Mouse (Mus musculus): Measurements from ENCODE around the gene Elk1. TPM values are rescaled to one million over a fixed set of nuclear protein-coding genes. Genes with fewer than 3 reads are reported as not detected.
A peak's percentile ranks its signal among the peaks of the same experiment; 100 is the strongest.

Gene Elk1
- polyA plus RNA-seq, 1 experiment from 2014 or later, result 23.4 TPM

GRCm38 (mm10) chrX:20920249-20920843 is 30.1 kb downstream of the Elk1 start:
- Histone ChIP-seq H3K9me3 (no peaks in the 10 kb centered on the region), H3K4me2 (replicated peaks) (peak overlapping the region; percentile 60), H3K4me1 (peaks cover 10% of the 10 kb centered on the region; the same call in 1 of the 2 replicates), H3K27ac (replicated peaks) (peak overlapping the region; percentile 79), H3K36me3 (no peaks in the 10 kb centered on the region), H3K4me3 (peak overlapping the region; percentile 64), H3K27me3 (no peaks in the 10 kb centered on the region), H3K9ac (replicated peaks) (peak overlapping the region; percentile 59)
- ATAC-seq (replicated peaks), result peak; percentile 65
- WGBS, result 17% methylated on average over 49 of the region's 49 CpGs

GRCm38 (mm10) chrX:20915075-20915474 is 35.3 kb downstream of the Elk1 start:
- no peak for ATAC-seq (replicated peaks)
- H3K36me3 ChIP-seq, result no peaks in the 10 kb centered on the region
- no peak overlapping the region for H3K4me2 ChIP-seq (replicated peaks)

GRCm38 (mm10) chrX:20913726-20914125 is 36.7 kb downstream of the Elk1 start:
- no peaks in the 10 kb centered on the region for H3K9me3 ChIP-seq
- 0 out of 2 replicates have a peak, but pooled peaks cover 2% of the 10 kb centered on the region for H3K36me3 ChIP-seq
- H3K4me3 ChIP-seq, result no peak overlapping the region
- H3K4me2 ChIP-seq (replicated peaks), result no peak overlapping the region
- no peak overlapping the region for H3K9ac ChIP-seq (replicated peaks)
- no peak overlapping the region for H3K27ac ChIP-seq (replicated peaks)
- H3K27me3 ChIP-seq, result no peaks in the 10 kb centered on the region
- 82% methylated on average over 6 of the region's 6 CpGs for WGBS
- ATAC-seq (replicated peaks), result no peak
- 0 out of 2 replicates have a peak, but pooled peaks cover 2% of the 10 kb centered on the region for H3K4me1 ChIP-seq

More at GRCm38 (mm10) chrX:20915075-20915474, 35.3 kb downstream of the Elk1 start:
- no peak overlapping the region for H3K27ac ChIP-seq (replicated peaks)
- H3K9ac ChIP-seq (replicated peaks), result no peak overlapping the region
- no peak overlapping the region for H3K4me3 ChIP-seq
- H3K27me3 ChIP-seq, result no peaks in the 10 kb centered on the region
- H3K9me3 ChIP-seq, result no peaks in the 10 kb centered on the region
- H3K4me1 ChIP-seq, result peaks cover 7% of the 10 kb centered on the region; the same call in 1 of the 2 replicates

- Histone ChIP-seq H3K4me1 (no peaks in the 10 kb centered on the region), H3K27me3 (no peaks in the 10 kb centered on the region), H3K9ac (replicated peaks) (no peak overlapping the region), H3K4me3 (no peak overlapping the region), H3K4me2 (replicated peaks) (no peak overlapping the region), H3K36me3 (peaks cover 8% of the 10 kb centered on the region; the same call in 1 of the 2 replicates), H3K27ac (replicated peaks) (no peak overlapping the region), H3K9me3 (no peaks in the 10 kb centered on the region)
- WGBS, result 51% methylated on average over 3 of the region's 3 CpGs
- ATAC-seq (replicated peaks), result no peak
These were observed 40.3 kb downstream of the Elk1 start for GRCm38 (mm10) chrX:20910074-20910473.

Other genes with a start within 250 kb of the Elk1 start
- 85.3 and 86.6 TPM in 2 replicates for gene Usp11, start 246.7 kb downstream of the Elk1 start, polyA plus RNA-seq (2015; fragmentation: Nextera tagmentation; extraction: Ambion mirVana)
- gene Araf, start 152.8 kb downstream of the Elk1 start, polyA plus RNA-seq (2015; fragmentation: Nextera tagmentation; extraction: Ambion mirVana), result 224 and 234 TPM in 2 replicates
- 2.4 and 2.9 TPM in 2 replicates for gene Timp1, start 80.4 kb downstream of the Elk1 start, polyA plus RNA-seq (2015; fragmentation: Nextera tagmentation; extraction: Ambion mirVana)
- 31.9 and 35.8 TPM in 2 replicates for gene Syn1, start 29.6 kb downstream of the Elk1 start, polyA plus RNA-seq (2015; fragmentation: Nextera tagmentation; extraction: Ambion mirVana)
- gene Cfp, start 19.1 kb downstream of the Elk1 start, polyA plus RNA-seq (2015; fragmentation: Nextera tagmentation; extraction: Ambion mirVana), result 5.9 and 6.3 TPM in 2 replicates
- gene Uxt, start 11.4 kb upstream of the Elk1 start, polyA plus RNA-seq (2015; fragmentation: Nextera tagmentation; extraction: Ambion mirVana), result 43.3 and 44.8 TPM in 2 replicates
- gene Zfp182, start 111.7 kb upstream of the Elk1 start, polyA plus RNA-seq (2015; fragmentation: Nextera tagmentation; extraction: Ambion mirVana), result 9.1 and 9.7 TPM in 2 replicates
- not detected in 2 replicates for gene Spaca5, start 117.8 kb upstream of the Elk1 start, polyA plus RNA-seq (2015; fragmentation: Nextera tagmentation; extraction: Ambion mirVana)
- 2.3 and 3.5 TPM in 2 replicates for gene Zfp300, start 138.9 kb upstream of the Elk1 start, polyA plus RNA-seq (2015; fragmentation: Nextera tagmentation; extraction: Ambion mirVana)
- not detected in 2 replicates for gene Ssxa1, start 165.2 kb upstream of the Elk1 start, polyA plus RNA-seq (2015; fragmentation: Nextera tagmentation; extraction: Ambion mirVana)
- gene Gm21876, start 225.0 kb upstream of the Elk1 start, polyA plus RNA-seq (2015; fragmentation: Nextera tagmentation; extraction: Ambion mirVana), result not detected in 2 replicates